Mouse (Mus musculus) gonadal fat pad, adult 2 months (tissue): ENCODE measurements around the gene 4930404N11Rik. TPM values are rescaled to one million over a fixed set of nuclear protein-coding genes. Genes with fewer than 3 reads are reported as not detected.

Experiments
- DNase-seq: peaks from one replicate; pipeline ENCODE4 v3.0.0-alpha.2; 2012; ENCODE audit warnings: low read depth
- polyA plus RNA-seq: library from polyadenylated mRNA; depleted of rRNA; stranded (reverse); fragments of >200 nt; gene quantifications from 2 replicates; pipeline ENCODE4 v1.2.3, GENCODE M21; 2012

4930404N11Rik gene
- polyA plus RNA-seq, 1 experiment: 1.7 TPM

GRCm38 (mm10) chr10:81327959-81328358 lies 37.7 kb downstream of the 4930404N11Rik start:
- no peak for DNase-seq

GRCm38 (mm10) chr10:81326858-81327257 lies 38.8 kb downstream of the 4930404N11Rik start:
- no peak for DNase-seq

- DNase-seq: no peak
Observed at GRCm38 (mm10) chr10:81325781-81326180, 39.8 kb downstream of the 4930404N11Rik start.

- no peak for DNase-seq
Observed at GRCm38 (mm10) chr10:81325176-81325575, 40.4 kb downstream of the 4930404N11Rik start.

- no peak for DNase-seq
Observed at GRCm38 (mm10) chr10:81323791-81324530, 41.7 kb downstream of the 4930404N11Rik start.

DNA sequence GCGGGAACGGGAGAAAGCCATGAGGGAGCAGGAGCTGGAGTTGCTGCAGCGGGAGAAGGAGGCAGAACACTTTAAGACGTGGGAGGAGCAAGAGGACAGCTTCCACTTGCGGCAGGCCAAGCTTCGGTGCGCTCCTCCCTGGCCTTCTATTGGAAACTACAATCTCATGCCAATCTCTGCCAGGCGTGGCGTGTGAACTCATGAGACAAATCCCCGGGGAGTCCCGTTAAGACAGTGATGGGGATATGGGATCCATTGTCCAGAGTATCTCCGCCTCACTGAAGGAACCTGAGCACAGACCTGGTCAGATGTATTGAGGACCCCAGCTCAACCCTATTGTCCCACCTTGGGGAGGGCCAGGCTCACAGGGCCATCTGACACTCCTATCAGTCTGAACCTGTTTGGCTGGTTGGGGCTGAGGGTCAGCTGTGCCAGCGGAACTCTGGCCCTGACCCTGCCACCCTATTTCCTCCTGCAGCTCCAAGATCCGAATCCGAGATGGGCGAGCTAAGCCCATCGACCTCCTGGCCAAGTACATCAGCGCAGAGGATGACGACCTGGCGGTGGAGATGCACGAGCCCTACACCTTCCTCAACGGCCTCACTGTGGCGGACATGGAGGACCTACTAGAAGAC lies 42.4 kb downstream of the 4930404N11Rik start:
- no peak for DNase-seq

DNA sequence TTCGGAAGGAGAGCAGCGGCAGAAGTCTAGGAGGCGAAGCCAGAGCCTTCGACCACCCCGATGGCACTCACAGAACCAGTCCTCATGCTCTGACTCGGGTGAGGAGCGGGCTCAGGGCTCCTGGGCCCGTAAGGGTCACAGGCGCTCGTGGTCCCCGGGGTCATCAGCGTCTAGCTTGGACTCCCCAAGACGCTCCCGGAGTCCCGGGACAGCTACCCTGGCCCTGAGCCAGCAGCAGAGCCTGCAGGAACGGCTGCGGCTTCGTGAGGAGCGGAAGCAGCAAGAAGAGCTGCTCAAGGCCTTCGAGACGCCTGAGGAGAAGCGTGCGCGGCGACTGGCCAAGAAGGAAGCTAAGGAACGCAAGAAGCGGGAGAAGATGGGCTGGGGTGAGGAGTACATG lies 43.2 kb downstream of the 4930404N11Rik start:
- DNase-seq: no peak

GRCm38 (mm10) chr10:81321436-81321835 lies 44.2 kb downstream of the 4930404N11Rik start:
- no peak for DNase-seq

GRCm38 (mm10) chr10:81320550-81321347 lies 44.9 kb downstream of the 4930404N11Rik start, which contains the start of gene Cactin:
Gene Cactin (plus strand): TSS chr10:81321103.
- peak; percentile 97 for DNase-seq

DNA sequence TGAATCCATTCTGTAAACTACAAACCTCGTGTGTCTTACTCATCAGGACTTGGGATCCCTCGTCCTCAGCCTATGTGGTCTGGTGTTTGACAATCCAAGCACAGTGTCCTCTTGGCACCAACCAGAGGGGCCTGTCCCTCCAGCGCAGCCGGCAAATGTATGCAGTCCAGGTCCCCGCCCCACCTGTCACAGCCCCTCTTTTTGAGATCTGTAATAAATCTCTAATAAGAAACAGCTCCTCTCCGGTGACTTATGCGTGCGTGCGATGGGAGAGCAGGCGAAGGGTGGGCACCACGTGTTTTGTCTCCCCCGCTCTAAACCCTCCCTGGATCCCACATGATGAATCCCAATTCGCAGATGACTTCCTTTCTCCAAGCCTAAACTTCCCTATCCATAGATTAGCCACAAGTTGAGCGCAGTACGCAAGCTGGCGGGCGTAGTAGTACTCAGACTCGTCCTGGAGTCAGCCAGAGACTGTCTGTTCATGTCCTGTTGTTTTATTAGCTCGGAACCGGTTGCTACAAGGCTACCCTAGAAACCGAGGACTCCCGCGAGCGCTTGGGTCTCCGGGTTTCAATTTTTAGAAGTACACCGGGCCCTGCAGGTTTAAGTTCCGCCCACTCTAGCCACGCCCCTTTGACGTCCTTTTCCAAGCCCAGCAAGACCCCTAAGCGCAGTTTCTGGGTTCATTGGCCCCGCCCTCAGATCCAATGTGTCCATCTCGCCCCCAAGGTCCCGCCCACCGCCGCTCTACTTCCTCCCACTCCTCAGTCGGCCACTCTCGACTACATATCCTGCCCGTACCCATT lies 45.7 kb downstream of the 4930404N11Rik start:
- peak; percentile 76 for DNase-seq

GRCm38 (mm10) chr10:81319330-81319699 lies 46.3 kb downstream of the 4930404N11Rik start:
- no peak for DNase-seq

DNA sequence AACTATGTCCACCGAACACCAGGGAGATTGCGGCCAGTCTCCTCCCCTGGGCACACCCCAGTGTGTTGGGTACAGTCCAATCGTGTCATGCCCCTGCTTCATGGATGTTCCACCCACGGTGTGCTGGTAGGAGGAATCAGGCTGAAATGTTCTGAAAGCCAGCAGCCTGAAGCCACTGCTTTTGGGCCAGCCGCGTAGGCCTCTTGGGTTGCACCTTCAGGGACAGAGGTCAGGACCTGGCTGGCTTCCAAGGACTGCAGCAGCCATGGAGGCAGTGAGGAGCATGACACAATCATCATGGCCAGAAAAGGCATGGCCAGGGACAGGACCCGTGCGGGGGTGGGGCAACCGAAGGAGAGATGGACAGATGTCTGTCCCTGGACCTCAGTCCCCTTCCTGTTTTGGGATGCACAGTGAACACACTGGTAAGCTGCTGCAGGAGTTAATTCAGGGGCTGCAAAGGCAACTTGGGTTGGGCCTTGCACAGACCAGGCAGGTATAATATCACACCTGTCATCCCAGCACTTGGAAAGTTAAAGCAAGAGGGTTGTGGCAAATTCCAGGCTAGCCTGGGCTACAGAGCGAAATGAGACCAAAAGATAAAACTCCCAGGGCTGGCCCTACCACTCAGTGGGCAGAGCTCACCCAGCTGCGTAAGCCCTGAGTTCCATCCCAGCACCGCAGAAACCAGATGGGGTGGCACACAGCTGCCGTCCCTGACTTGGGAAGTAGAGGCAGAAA lies 46.9 kb downstream of the 4930404N11Rik start:
- peak; percentile 36 for DNase-seq

DNA sequence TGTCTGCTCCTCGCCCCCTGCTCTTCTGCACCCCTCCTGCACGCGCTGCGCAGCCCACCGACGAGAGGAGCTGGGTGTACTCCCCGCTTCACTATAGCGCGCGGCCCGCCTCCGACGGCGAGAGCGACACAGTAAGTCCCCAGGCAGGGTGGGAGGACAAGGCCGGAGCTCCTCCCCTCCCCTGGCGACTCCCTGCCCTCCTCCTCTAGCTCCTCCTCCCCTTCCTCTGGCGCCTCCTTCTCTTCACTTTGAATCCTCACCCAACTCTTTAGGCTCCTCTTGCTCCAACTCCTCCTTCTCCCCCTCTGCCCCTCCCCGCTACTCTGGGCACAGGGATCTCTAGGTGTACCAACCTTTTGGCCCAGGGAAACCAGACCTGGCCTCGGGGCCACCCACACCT lies 48.3 kb downstream of the 4930404N11Rik start:
- peak; percentile 33 for DNase-seq

GRCm38 (mm10) chr10:81316338-81317060 lies 49.1 kb downstream of the 4930404N11Rik start:
- DNase-seq: no peak

DNA sequence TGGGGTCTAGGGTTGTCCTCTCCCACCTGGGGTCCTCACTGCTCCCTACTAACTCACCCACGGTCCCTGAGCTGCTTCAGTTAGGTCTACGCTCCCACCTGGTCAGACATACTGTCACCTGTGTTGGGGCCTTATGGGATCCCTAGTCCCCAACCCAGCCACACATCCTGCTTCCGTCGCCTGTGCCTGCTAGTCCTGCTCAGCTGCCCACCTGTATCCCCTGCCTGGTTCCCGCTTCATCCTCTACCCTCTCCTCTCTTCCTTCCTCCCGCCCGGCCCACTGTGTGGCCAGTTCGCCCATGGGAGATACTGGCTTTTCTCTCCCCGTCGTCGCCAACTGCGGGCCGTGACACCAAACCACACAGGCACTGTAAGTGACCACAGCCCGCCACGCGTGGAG lies 50.0 kb downstream of the 4930404N11Rik start:
- DNase-seq: no peak

- DNase-seq: no peak
Observed at GRCm38 (mm10) chr10:81314201-81314600, 51.4 kb downstream of the 4930404N11Rik start.

GRCm38 (mm10) chr10:81313581-81313980 lies 52.0 kb downstream of the 4930404N11Rik start:
- no peak for DNase-seq
